Mouse (Mus musculus) hindlimb bud, embryonic 11.5 days (tissue): ENCODE measurements around the gene Mef2c.

Experiments used
- DNase-seq: peaks from one replicate; pipeline ENCODE4 v3.0.0-alpha.2; 2012; ENCODE audit warnings: low read depth, low spot score; ENCODE audit errors: extremely low spot score

Mef2c gene

GRCm38 (mm10) chr13:83503919-83504318, at the start of gene Mef2c:
Gene Mef2c (plus strand): TSS chr13:83504034.
- DNase-seq = no peak

- no peak for DNase-seq
These were observed 45.1 kb upstream of the Mef2c start for GRCm38 (mm10) chr13:83458729-83459128.

DNA sequence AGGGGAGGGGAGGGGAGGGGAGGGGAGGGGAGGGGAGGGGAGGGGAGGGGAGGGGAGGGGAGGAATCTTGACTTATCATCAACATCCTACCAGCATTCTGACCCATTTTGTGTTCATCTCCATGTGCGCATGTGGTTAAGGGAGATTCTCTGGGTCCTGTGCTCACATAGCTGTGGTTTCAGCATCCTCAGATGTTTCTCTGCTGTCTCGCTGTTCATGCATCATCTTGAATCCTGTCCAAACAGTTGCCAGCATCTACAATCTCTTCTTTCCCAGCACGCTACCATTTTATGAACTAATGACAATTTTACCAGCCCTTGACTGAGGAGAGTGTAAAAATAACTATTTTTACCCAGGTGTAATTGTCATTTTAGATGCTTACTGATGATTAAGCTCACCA, 44.2 kb upstream of the Mef2c start:
- no peak for DNase-seq

- DNase-seq = no peak
These were observed 43.2 kb upstream of the Mef2c start for GRCm38 (mm10) chr13:83460620-83461019.

DNA sequence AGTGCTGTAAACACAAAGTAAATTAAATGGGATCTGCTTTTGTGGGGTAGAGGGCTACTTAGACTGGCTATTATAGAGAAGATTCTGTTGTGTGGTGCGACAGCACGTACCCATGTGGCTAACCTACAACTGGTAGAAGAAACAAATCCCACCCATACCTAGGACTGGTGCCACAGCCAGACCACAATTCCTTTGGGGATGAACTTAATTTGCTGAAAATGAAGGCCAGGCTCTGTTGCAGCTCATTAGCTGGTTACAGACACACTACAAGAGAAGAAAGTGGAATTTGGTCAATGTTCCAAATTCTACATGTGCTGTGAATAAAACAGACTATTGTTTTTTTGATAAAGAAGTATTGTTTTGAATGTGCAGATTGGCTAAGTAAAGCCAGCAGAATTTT, 42.3 kb upstream of the Mef2c start:
- DNase-seq = no peak

DNA sequence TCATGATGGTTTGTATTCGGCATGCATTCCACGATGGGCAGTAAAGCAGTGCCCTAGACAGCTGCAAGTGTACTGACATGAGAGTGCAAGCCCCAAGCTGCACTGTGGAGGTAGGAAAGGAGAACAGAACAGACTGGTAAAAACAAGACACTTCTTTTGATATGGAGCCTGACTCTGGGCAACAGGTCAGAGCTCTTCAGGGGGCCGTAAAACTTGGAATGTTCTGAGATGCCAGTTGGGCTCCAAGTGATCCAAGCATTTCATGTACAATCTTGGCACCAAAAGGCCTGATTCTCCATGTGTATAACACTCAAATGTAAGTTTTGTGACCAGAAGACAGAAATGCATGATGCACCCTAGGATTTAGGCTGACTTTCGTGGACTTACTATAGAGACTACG, 37.1 kb upstream of the Mef2c start:
- DNase-seq = no peak

DNA sequence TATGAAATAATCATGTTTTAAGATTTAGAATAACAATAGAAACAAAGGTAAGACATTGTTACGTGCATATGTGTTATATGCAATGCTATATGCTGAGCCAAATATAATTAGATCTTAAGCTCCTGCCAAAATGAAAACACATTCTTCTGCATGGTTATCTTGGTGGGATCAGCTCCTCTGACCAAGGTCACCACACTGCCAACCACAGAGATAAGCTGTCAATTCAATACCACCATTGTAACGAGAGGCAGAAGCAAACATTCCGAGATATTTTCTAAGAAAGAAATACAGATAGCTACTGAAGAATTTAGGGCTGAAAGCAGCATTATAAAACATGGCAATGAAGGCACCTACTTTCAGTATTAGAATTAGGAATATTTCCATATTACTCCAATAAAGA, 35.0 kb upstream of the Mef2c start:
- DNase-seq = no peak

DNA sequence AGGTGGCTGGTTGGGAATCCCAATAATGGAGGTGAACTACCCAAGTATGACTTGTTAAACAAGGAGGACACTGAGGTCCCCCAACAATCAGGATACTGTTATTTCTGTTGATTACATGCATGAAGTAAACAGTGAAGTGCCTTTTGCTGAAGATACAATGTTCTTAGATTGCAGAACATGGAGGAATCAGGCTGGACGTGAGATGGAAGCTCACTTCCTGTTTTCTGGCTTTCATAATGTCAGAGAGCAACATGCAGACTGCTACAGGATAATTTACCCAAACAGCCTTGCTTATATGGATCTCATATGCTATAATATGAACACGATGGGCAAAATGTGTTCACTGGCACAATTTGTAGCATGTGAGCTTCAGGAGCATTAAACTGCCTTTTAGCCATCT, 30.1 kb upstream of the Mef2c start:
- DNase-seq = no peak

DNA sequence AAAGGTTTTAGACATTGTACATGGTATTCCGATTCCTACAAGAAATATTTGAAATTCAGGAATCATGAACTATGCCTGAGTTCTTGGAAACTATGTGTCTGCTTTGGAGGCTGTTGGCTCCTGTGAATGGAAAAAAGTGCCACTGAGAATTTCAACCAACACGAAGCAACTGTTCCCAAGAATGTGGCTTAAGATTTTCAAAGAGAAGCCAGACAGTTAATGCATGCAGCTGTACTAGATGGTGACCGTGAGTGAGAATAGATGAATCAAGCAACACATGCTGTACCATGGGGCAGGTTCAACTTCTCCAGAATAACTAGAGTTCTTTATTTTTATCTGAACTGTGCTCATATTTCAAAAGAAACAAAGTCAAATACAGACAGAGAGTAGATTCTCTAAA, 23.4 kb upstream of the Mef2c start:
- no peak for DNase-seq

DNA sequence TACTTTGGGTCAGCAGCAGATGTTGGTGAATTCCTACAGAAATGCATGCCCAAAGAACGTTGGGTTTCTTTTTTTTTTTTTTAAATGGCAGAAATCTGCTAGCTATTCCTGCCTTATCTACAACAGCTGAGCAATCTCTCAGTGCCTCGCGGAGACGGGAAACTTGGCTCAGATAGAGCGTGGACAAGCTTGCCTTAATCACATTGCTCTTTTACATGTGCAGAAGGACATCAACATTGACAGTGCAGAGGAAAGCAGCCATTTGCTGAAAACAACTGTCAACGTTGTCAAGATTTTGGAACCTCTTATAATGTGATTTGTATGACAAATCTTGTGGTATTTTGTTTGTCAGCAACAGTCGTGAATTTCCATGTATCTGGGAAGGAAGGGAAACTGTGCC, 22.5 kb upstream of the Mef2c start:
- no peak for DNase-seq

GRCm38 (mm10) chr13:83482087-83482486, 21.7 kb upstream of the Mef2c start:
- DNase-seq = no peak

GRCm38 (mm10) chr13:83484215-83484614, 19.6 kb upstream of the Mef2c start:
- no peak for DNase-seq

DNA sequence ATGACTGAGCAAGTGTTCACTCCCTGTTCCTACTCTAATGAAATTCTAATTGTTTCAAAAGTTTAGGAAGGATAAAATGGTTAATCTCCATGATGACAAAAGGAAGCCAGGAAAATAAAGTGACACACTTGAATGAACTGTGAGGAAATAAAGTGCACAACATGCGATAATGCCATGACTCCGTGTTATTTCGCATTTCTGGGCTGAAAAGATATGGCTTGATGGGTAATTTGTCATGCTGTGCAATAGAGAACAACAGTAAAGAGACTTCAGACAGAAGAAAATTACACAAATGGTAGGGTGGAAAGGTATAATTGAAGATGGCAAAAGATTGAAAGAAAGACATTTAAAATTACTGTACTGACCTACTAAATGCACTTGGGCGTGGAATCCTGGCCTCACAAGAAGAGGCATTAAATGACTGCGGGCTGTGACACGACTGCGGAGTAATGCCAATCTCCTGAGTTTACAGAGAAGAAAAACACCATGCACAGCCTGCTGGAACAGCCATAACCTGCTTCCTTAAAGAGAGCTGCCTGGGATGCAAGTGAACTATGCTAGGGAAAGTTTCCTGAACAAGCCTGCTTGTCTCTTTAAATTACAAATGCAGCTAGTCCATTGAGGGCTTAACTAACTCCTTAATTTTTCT, 19.0 kb upstream of the Mef2c start:
- DNase-seq = no peak

DNA sequence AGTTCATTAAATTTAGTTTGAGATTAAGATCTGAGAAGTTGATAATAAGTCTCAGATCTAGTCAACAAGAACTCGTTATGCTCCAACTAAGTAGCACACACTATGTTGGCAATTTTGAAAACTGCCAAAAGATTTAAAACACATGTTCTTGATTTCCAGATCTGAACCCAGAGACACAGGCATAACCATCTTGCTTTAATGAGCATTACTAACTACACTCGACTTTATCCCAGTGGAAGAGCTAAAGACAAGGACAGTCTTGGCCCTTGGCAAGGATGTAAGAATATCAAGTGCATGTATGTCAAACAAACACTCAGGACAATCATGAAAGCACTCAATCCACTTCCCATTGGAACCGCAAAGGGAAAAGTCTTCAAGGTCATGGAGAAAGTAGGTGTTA, 11.8 kb upstream of the Mef2c start:
- DNase-seq = no peak

DNA sequence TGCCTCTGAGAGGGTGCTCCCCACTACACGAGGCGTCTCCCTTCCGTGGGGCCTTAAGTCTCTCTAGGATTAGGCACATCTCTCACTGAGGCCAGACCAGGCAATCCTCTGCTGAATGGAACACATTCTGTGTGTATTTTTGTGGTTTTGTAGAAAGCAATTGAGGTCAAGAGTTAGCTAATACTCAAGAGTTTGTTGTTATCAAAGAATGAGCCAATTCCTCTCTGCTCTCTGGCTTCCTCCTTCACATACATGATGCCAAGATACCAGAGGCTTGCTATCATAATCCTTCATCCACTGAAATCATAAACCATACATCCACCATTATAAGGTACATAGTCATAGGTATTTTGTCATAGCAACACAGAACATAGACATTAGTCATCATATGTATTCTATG, 6.1 kb upstream of the Mef2c start:
- no peak for DNase-seq

DNA sequence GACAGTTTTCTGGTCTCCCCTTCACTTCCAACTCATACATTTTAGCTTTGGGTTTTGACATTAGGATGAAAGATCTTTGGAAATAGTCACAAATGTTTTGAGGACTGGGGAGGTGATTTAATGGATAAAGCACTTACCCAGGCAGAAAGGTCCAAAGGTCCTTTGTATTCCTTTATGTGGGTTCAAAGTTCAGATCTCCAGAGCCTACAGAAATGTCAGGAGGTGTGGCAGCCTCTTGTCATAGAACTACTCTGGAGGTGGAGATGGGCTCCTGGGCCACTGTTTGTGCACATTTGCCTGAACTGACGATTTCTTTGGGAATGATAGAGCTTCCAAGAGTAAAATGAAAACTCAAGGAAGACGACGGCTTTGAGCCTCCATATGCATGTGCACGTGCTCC, 4.3 kb upstream of the Mef2c start:
- no peak for DNase-seq

DNA sequence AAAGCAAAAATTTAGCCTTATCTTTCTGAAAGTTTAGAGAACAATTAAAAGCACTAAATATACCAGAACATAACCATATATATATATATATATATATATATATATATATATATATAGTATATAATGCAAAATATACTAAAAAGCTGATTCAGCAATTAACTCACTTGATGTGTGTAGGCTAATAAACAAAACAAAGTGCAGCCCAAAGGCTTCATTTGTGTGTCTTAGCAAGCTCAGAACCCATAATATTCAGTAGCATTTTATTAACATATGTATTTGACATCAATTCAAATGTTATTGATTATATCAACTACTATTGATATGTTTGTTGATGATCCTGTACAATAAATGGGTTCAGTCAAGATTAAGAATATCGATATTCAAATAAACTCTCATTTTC, 3.9 kb downstream of the Mef2c start:
- no peak for DNase-seq

- DNase-seq = no peak
These were observed 11.2 kb downstream of the Mef2c start for GRCm38 (mm10) chr13:83515013-83515547.

DNA sequence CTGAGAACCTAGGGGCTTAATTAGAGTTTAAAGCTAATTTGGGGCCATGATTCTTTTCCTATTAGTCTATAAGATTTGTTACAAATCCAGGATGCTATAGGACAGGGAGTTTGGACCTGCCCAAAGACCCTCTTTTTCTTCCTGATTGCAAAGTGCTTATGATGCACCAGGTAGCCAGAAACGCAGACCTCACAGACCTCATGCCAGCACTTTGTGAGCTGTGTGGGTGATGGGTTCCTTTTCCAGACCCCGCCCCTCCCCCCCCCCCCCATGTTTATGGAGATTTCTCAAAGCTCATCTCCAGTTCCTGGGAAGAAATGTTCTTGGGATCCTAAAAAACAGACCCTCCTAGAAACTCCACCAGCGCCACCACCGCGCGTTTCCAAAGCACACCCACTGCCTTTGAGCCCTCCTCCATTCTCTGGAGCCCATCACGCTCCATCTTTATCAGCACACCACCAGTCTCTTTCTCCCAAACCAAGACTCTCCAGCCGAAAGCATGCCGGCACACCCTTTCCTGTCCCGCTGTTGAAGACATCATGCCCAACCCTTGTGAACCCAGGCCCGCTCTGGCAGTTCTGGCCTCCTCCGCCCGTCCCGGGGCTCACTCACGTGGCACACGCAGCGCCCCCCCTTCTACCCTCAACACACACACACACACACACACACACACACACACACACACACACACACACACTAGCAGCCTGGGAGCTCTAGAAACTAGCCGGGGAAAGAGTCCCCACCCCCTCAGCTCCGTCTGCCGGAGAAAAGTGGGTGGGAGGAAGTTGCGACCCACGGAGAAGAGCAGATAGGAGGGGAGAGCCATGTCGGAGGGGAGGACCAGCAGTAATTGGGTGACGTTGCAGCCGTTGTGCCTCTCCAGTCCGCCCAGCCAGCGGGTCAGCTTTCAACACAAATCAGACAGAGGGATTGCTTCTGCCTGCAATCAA, 14.1 kb downstream of the Mef2c start:
- DNase-seq = no peak

- no peak for DNase-seq
These were observed 17.0 kb downstream of the Mef2c start for GRCm38 (mm10) chr13:83520807-83521206.

GRCm38 (mm10) chr13:83523232-83523969, 19.6 kb downstream of the Mef2c start:
- no peak for DNase-seq
